In the genomic region with DNA sequence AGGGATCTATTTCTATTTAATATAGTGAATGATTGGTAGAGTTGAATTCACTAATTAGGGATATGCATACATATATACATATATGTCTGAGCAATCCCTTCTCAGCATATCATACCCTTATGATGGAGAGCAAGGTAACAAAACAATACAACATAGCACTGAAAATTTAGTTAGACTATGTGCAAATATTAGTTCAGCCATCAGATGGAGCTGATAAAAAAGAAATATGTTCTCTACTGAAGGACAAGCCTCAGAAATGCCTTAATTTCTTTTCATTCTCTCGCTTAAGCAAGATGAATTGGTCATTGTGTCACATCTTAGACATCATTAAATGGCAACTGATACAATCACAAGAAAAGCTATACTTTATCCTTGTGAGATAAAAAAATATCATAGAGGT, we compare ENCODE assay signal across 25 mouse cellular contexts.
A peak's percentile ranks its signal among the peaks of the same experiment; 100 is the strongest.
DNase-seq lines count a peak whose midpoint lies in the region; ATAC-seq and TF ChIP-seq lines count a peak whose summit lies in the region.
"Had no signal": no experiment of that assay in that cellular context is flagged by ENCODE, and none has a peak within 500 bp of the region (broad histone marks: within the 10 kb centered on the region; RNA-seq: fewer than 3 reads in every experiment).

No protein-coding gene starts in this region.

- DNase-seq in hindbrain, embryonic 14.5 days (ENCODE audit: low spot score): peak; percentile 40
- DNase-seq in left cerebral cortex, adult 2 months (ENCODE audit: extremely low spot score in 1 of 2, low spot score in 2 of 2): no peak
- no peak for DNase-seq in left cerebral cortex, postnatal 10 days (ENCODE audit: extremely low spot score in 1 of 2, low spot score in 2 of 2)
- DNase-seq in midbrain, postnatal 0 days (ENCODE audit: low spot score): peak; percentile 1
- no peak for DNase-seq in midbrain, embryonic 11.5 days (ENCODE audit: low spot score, missing footprints)
- DNase-seq: adrenal gland, adult 2 months; adrenal gland, postnatal 14 days; cerebellum, adult 11-12 months; cerebellum, adult 8-10 months; cerebellum, postnatal 10 days; cerebellum, postnatal 36 days; embryo, embryonic 11 days; gastrocnemius, postnatal 10 days; gastrocnemius, postnatal 36 days; heart, adult 2 months; heart, postnatal 14 days; heart, postnatal 4 days had no signal

- TF ChIP-seq CTCF in left cerebral cortex, adult 2 months (IDR thresholded peaks at IDR 0.05): peak; percentile 11
- peak; percentile 60 for TF ChIP-seq CTCF in midbrain, postnatal 0 days (IDR thresholded peaks at IDR 0.05)

- no peaks in the 10 kb centered on the region for H3K36me3 ChIP-seq in hindbrain, embryonic 14.5 days (replicated peaks; ENCODE audit: control insufficient read depth, insufficient read depth)
- no peaks in the 10 kb centered on the region for H3K36me3 ChIP-seq in hindbrain, embryonic 16.5 days (ENCODE audit: control insufficient read depth, insufficient read depth, low read length)
- H3K36me3 ChIP-seq in midbrain, postnatal 0 days (ENCODE audit: insufficient read depth, low read length): no peaks in the 10 kb centered on the region
- no peaks in the 10 kb centered on the region for H3K36me3 ChIP-seq in midbrain, embryonic 11.5 days (ENCODE audit: control insufficient read depth, insufficient read depth, low read length)
- H3K36me3 ChIP-seq: embryonic facial prominence, embryonic 10.5 days; embryonic facial prominence, embryonic 13.5 days; forebrain, embryonic 15.5 days; heart, embryonic 10.5 days; heart, embryonic 13.5 days had no signal

- intact Hi-C loops in left cerebral cortex, adult 2 months (cut with DNase I): loop anchor here (10.0 kb wide), 1 partner anchor 336 kb away; a partner anchor contains a TSS
- intact Hi-C loops in left cerebral cortex, postnatal 10 days (cut with DNase I): loop anchor here (10.0 kb wide), 1 partner anchor 336 kb away; a partner anchor contains a TSS

- H3K27me3 ChIP-seq in hindbrain, embryonic 14.5 days (ENCODE audit: control insufficient read depth, insufficient read depth, low read length): no peaks in the 10 kb centered on the region
- H3K27me3 ChIP-seq in hindbrain, embryonic 16.5 days (replicated peaks; ENCODE audit: control insufficient read depth, insufficient read depth, low read length): no peaks in the 10 kb centered on the region
- H3K27me3 ChIP-seq in midbrain, postnatal 0 days (ENCODE audit: insufficient read depth, low read length): no peaks in the 10 kb centered on the region
- no peaks in the 10 kb centered on the region for H3K27me3 ChIP-seq in midbrain, embryonic 11.5 days (ENCODE audit: control insufficient read depth, insufficient read depth, low read length)
- H3K27me3 ChIP-seq: embryonic facial prominence, embryonic 13.5 days; forebrain, embryonic 15.5 days; heart, embryonic 13.5 days had no signal

- no peaks in the 10 kb centered on the region for H3K4me1 ChIP-seq in hindbrain, embryonic 14.5 days (replicated peaks; ENCODE audit: control insufficient read depth, insufficient read depth, low read length)
- H3K4me1 ChIP-seq in hindbrain, embryonic 16.5 days (ENCODE audit: control insufficient read depth, insufficient read depth, low read depth, low read length): no peaks in the 10 kb centered on the region
- no peaks in the 10 kb centered on the region for H3K4me1 ChIP-seq in midbrain, postnatal 0 days (ENCODE audit: insufficient read depth, low read length)
- no peaks in the 10 kb centered on the region for H3K4me1 ChIP-seq in midbrain, embryonic 11.5 days (ENCODE audit: control insufficient read depth, insufficient read depth, low read length)
- H3K4me1 ChIP-seq: embryonic facial prominence, embryonic 10.5 days; embryonic facial prominence, embryonic 13.5 days; forebrain, embryonic 15.5 days; heart, embryonic 10.5 days; heart, embryonic 13.5 days had no signal

- no peak overlapping the region for H3K9ac ChIP-seq in hindbrain, embryonic 14.5 days
- no peak overlapping the region for H3K9ac ChIP-seq in hindbrain, embryonic 16.5 days (ENCODE audit: low read depth, low read length)
- no peak overlapping the region for H3K9ac ChIP-seq in midbrain, postnatal 0 days (replicated peaks; ENCODE audit: low read length, poor library complexity, severe bottlenecking)
- H3K9ac ChIP-seq in midbrain, embryonic 11.5 days (ENCODE audit: low read length): no peak overlapping the region
- H3K9ac ChIP-seq: embryonic facial prominence, embryonic 13.5 days; forebrain, embryonic 15.5 days; heart, embryonic 13.5 days had no signal

- ATAC-seq in hindbrain, embryonic 14.5 days (ENCODE audit: low FRiP score): no peak
- ATAC-seq in hindbrain, embryonic 16.5 days: no peak
- ATAC-seq in midbrain, postnatal 0 days (ENCODE audit: low FRiP score): no peak
- ATAC-seq in midbrain, embryonic 11.5 days (ENCODE audit: low FRiP score): no peak
- ATAC-seq: CD4-positive, CD25-positive, alpha-beta regulatory T cell, adult 4 months; forebrain, embryonic 15.5 days had no signal

- WGBS in hindbrain, embryonic 14.5 days: 64% methylated on average over 1 of the region's 1 CpGs
- 54% methylated on average over 1 of the region's 1 CpGs for WGBS in hindbrain, embryonic 16.5 days
- 54% methylated on average over 1 of the region's 1 CpGs for WGBS in midbrain, postnatal 0 days
- 89% methylated on average over 1 of the region's 1 CpGs for WGBS in midbrain, embryonic 11.5 days

- H3K4me3 ChIP-seq in hindbrain, embryonic 14.5 days (replicated peaks; ENCODE audit: low read length): no peak overlapping the region
- H3K4me3 ChIP-seq in hindbrain, embryonic 16.5 days (ENCODE audit: low read length): no peak overlapping the region
- no peak overlapping the region for H3K4me3 ChIP-seq in left cerebral cortex, adult 2 months
- no peak overlapping the region for H3K4me3 ChIP-seq in midbrain, postnatal 0 days (ENCODE audit: low read depth, low read length)
- H3K4me3 ChIP-seq in midbrain, embryonic 11.5 days (ENCODE audit: low read depth, low read length): no peak overlapping the region
- H3K4me3 ChIP-seq: embryonic facial prominence, embryonic 10.5 days; embryonic facial prominence, embryonic 13.5 days; erythroblast, embryonic 14.5 days; forebrain, embryonic 15.5 days; heart, adult 2 months; heart, embryonic 10.5 days; heart, embryonic 13.5 days had no signal

- no peaks in the 10 kb centered on the region for H3K9me3 ChIP-seq in hindbrain, embryonic 14.5 days (ENCODE audit: control insufficient read depth, low read length)
- H3K9me3 ChIP-seq in hindbrain, embryonic 16.5 days (ENCODE audit: control insufficient read depth, low read length): no peaks in the 10 kb centered on the region
- H3K9me3 ChIP-seq in midbrain, postnatal 0 days (ENCODE audit: low read length): no peaks in the 10 kb centered on the region
- no peaks in the 10 kb centered on the region for H3K9me3 ChIP-seq in midbrain, embryonic 11.5 days (ENCODE audit: control insufficient read depth, low read length)
- H3K9me3 ChIP-seq: embryonic facial prominence, embryonic 10.5 days; embryonic facial prominence, embryonic 13.5 days; forebrain, embryonic 15.5 days; heart, embryonic 10.5 days; heart, embryonic 13.5 days had no signal

- H3K4me2 ChIP-seq in hindbrain, embryonic 14.5 days (replicated peaks): no peak overlapping the region
- H3K4me2 ChIP-seq in hindbrain, embryonic 16.5 days (ENCODE audit: low read length): no peak overlapping the region
- no peak overlapping the region for H3K4me2 ChIP-seq in midbrain, postnatal 0 days (ENCODE audit: low read depth, low read length, poor library complexity, severe bottlenecking)
- no peak overlapping the region for H3K4me2 ChIP-seq in midbrain, embryonic 11.5 days
- H3K4me2 ChIP-seq: embryonic facial prominence, embryonic 13.5 days; forebrain, embryonic 15.5 days; heart, embryonic 13.5 days had no signal

- no peak overlapping the region for H3K27ac ChIP-seq in hindbrain, embryonic 14.5 days
- H3K27ac ChIP-seq in hindbrain, embryonic 16.5 days (ENCODE audit: low read depth, low read length): no peak overlapping the region
- no peak overlapping the region for H3K27ac ChIP-seq in left cerebral cortex, adult 2 months
- H3K27ac ChIP-seq in midbrain, postnatal 0 days (ENCODE audit: low read depth, low read length): no peak overlapping the region
- H3K27ac ChIP-seq in midbrain, embryonic 11.5 days (ENCODE audit: low read depth, low read length): no peak overlapping the region
- H3K27ac ChIP-seq: embryonic facial prominence, embryonic 10.5 days; embryonic facial prominence, embryonic 13.5 days; forebrain, embryonic 15.5 days; heart, adult 2 months; heart, embryonic 10.5 days; heart, embryonic 13.5 days had no signal

Comparison
In these comparisons a context has a peak if more than half of its experiments do, and no peak if none do; other contexts are left out.
1. DNase-seq: peak in hindbrain, embryonic 14.5 days (single experiment) and midbrain, postnatal 0 days (single experiment); none in left cerebral cortex, adult 2 months (0 of 2), left cerebral cortex, postnatal 10 days (0 of 2) and midbrain, embryonic 11.5 days (single experiment).